Mouse (Mus musculus) thymus, adult 2 months (tissue): ENCODE data around the gene Slc25a24.

Source experiments
- CTCF ChIP-seq: fragments of 200-500 bp; IDR thresholded peaks from 2 replicates; pipeline ENCODE4 v1.5.1; 2012; ENCODE audit warnings: mild to moderate bottlenecking, control low read depth, low read length, moderate library complexity, borderline replicate concordance; ENCODE audit not compliant: control insufficient read depth, poor library complexity, insufficient read depth; ENCODE audit errors: extremely low read depth
- POLR2A ChIP-seq: fragments of 200-500 bp; IDR thresholded peaks from 2 replicates; pipeline ENCODE4 v1.6.1; 2012; ENCODE audit warnings: mild to moderate bottlenecking, low read length, control low read depth, moderate library complexity; ENCODE audit not compliant: control insufficient read depth, poor library complexity, insufficient read depth; ENCODE audit errors: extremely low read depth

DNA sequence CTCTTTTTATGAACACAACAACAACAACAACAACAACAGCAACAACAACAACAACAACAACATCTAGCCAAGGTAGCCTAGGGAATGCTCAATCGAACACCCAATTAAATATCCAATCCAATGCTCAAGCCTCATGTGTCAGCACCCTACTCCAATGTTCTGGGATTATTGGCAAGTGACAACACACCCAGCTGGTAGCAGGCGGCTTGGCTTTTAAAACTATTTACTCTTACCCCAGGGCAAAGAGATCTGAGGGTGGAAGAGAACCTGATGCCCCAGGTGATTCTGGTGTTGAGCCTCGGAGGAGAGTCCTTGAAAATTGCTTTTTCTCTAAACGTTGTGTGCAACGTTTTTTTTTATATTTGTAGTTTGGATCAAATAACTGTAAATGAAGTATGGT lies 51.4 kb downstream of the Slc25a24 start:
- TF ChIP-seq CTCF (no peak), POLR2A (no peak)
